Mouse (Mus musculus) CD4-positive, CD25-positive, alpha-beta regulatory T cell, adult 4 months (primary cell): ENCODE measurements at regions not wholly inside any gene's neighbourhood (a gene's known extent, or its start where the extent isn't known, plus 50 kb on each side); places are given as distances from the start of the nearest gene placed in this dataset.

Source experiments
- ATAC-seq: one replicate; pipeline ENCODE4 v1.8.0; 2017

DNA sequence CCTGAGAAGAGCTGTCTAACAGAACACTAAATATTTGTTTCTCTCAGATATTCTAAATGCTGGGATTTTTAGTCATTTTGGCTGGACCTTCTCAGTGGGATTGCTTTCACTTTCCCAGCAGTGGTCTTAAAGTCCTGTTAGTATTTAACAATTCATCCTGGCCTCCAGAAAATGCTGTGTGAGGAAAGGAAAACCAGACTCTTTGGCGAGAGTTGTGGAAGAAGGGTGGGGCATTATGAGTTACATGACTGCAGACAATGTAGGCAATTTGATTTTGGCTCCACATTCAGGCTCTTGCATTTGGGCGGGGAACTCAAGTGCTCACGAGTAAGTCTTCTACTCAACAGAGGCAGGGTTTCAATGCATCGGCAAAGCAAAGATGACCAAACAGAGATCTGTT, 406.1 kb upstream of the Gm765 start:
- no peak for ATAC-seq

DNA sequence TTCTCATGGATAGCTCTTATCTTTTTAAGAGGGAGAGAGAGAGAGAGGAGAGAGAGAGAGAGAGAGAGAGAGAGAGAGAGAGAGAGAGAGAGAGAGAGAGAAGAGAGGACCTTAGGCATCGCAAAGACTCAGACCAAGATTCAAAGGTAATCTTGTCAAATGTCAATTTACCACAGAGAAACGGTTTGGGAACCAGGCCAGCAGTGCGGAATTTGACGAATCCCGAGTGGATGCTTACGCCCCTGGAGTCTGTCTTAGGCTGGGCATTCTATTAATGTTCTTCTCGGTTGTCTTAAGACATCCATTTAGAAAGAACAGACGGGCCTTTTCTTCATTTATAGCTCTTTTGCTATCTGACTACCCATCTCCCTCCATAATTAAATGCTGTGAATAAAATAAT, 404.4 kb upstream of the Gm765 start:
- no peak for ATAC-seq

DNA sequence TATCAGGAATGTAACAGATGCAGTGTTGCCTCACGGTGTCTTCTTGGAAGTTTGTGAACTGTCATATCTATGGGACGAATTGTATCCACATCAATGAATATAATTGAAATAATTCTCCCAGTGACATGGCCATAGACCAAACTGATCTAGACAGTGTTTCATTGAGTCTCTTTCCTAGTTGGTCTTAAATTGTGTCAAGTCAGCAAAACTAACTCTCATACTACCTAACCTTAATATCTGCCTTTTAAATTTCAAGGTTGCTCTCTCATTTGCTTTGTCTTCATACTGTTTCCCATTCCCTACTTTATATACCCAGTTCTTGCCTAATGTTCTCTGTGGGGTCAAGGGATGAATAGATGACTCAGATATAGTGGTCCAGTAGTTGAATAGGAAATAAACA, 397.9 kb upstream of the Gm765 start:
- no peak for ATAC-seq

DNA sequence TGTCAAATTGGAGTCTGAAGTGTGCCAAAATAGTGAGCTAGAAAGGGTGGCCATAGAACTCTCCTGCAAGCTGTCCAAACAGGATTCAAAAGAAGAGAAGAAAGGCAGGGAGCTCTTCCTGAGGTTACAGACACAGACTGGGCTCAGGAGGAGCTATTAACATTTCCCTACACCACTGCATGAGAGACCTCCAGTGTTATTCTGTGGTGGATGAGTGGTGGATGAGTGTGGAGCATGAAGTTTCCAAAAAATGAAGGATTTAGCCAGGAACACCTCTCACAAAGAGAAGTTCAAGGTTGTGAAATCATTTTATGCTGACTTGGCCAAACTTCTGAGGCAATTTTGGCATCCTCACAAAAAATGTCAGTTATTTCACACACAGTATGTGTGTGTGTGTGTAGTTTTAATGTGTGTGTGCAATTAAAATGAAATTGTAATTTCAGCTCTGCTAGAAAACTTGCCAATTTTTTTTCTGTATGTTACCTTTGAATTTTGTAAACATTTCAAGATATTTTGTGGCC, 388.5 kb upstream of the Gm765 start:
- ATAC-seq, result no peak

DNA sequence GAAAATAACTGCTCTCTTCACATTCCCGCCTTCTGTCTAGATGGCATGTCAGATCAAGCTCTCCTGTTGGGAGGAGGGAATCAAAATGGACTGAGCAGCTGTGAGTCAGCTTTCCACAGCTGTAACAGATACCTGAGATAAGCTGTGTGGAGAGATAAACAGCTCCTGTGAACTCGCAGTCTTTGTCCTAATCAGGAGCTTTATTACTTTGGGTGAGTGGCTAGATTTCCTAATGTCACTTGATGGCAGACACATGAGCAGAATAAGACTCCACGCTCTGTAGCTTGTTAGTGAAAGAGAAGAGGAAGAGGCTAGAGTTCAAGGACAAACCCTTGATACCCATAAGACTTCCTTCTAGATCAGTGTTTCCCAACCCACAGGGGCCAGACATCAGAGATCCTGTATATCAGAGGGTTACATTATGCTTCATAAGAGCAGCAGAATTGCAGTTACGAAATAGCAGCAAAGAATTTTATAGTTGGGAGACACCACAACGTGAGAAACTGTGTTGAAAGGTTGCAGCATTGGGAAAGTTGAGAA, 384.1 kb upstream of the Gm765 start:
- no peak for ATAC-seq

DNA sequence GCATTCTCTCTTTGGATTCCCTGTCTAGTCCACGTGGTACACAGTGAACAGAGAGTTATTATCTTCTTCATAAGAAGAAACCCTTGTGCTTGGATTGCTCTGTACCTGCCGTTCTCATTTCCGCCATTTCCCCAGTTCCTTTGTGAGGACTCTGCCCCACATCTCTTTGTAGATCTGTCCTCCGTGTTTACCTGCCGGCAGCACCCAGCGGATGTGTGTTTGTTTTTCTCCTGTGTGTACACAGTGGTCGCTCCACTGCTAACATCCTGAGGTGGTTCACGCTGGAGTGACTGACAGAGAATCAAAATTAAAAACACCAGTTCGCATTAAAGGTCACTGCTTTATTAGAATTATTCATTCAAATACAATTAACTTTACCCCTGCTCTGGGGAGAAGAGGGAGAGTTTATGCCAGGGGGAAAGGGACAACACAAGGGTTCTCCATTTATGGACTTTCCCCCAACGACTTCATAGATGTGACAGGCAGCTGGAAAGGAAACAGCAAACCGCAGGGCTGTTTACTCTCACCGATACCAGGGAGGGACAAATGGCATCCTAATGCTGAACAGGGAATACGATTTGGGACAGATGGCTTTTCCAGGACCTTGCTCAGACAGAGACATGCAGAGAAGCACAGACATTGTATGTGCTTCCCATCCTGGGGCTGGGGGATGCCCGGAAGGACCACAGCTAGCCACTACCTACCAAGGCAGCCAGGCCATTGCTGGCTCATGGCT, 362.5 kb upstream of the Gm765 start:
- ATAC-seq, result no peak

DNA sequence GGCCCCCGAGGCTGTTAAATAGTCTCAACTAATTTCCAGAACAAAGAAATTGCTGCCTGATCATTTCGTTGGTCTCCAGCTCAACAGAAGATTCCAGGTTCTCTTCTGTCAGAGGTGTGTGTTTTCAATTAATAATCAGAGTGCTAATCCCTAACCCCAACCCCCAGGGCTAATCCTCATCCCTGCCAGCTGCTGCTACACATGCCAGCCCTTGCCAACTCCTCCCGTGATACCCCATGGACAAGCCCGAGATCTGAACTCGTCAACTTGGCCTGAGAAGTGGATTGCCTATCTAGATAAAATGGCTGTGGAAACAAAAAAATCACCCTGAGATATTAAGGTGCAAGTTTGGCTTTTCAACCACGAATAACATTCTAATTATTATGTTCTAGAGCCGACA, 355.0 kb upstream of the Gm765 start:
- ATAC-seq, result no peak

DNA sequence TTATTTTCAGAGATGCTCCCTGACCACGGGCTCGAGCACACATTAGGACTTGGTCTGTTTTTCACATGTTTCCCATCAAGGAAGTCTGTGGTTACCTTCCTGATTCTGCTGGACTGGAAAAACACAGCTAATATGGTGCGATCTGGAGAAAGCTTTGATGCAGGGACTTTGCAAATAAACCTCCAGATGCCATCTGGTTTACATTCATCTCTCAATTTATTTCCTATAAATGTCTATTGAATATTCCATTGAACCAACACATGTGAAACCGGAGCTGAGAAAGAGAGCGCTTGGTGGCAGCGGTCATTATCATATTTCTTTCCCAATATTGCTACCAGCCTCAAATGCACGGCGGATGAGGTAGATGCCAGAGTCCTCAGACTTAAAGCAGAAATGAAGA, 350.9 kb upstream of the Gm765 start:
- no peak for ATAC-seq

DNA sequence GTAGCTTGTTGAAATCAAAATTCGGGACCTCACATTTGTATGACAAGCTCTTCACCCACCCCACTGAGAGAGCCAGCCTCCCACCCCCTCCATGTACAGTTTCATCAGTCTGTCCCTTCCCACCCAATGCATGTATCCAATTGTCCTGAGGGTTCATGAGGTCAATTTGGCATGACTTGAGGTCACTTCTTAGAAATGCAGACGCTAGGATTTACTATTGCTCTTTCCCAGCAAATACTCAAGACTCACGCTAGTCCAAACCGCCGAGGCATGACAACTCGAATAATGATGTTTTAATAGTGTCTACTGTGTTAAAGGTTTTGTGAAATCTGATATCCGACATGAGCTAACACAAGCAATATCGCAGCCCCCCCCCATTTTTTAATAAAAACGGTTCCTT, 347.6 kb upstream of the Gm765 start:
- no peak for ATAC-seq

DNA sequence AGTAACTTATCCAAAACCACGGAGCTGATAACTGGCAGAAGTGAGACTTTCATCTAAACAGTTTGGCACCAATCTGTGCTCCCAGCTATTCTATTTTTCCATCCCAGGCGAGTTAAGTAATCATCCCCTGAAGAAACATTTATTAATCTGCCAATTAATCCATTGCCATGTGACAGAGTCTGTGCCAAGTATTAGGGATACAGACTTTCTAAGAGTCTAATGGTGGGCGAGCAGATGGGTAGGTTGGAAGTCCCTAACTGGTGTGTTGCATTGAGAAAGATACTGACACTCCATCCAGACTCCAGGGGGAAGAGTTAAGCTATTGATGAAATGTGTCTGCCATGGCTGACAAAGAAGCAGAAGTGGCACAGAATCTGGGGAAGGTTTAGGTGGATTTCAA, 346.8 kb upstream of the Gm765 start:
- no peak for ATAC-seq

DNA sequence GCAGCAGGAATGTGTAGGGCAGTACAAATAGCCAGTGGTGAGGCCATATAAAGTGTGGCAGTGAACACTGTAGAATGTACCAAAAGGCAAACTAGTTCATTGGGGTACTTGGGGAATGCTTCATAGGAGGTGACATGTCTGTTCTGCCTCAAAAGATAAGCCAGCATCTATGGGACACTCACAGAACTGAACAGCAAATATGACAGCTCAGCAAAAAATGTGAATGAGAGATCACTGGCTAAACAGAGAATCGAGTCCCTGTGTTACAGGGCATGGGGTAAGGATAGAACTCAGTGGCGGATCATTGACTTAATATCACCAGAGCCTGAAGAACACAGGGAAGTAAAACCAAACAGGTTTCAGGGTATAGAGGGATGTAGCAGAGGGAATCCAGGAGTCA, 346.1 kb upstream of the Gm765 start:
- ATAC-seq, result no peak

DNA sequence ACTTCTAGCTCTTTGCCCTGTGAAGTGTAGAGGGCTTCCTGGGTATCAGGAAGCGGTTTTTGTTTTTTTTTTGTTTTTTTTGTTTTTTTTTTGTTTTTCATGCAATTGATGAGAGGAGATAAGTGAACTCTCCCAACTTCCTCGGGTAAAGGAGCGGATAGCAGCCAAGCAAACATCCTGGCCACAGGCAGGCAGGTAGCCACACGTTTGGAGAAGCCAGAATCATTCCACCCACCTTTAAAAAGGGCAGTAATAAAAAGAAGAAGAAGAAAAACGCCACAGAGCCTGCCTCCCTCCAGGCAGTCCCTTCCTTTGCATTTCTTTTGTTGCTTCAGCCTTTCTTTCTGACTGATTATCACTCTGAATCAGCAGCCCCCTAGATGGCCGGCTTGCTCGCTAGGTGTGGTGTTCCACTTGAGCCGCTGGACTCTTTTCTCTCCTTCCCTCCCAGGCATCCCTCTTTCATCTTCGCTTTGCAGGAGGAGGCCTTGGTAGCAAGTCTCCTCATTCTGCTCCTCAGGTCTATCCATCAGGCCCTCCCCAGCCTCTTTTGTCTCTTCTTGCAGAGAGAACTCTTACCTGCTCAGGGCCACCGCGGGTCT, 323.9 kb upstream of the Gm765 start:
- ATAC-seq, result no peak

DNA sequence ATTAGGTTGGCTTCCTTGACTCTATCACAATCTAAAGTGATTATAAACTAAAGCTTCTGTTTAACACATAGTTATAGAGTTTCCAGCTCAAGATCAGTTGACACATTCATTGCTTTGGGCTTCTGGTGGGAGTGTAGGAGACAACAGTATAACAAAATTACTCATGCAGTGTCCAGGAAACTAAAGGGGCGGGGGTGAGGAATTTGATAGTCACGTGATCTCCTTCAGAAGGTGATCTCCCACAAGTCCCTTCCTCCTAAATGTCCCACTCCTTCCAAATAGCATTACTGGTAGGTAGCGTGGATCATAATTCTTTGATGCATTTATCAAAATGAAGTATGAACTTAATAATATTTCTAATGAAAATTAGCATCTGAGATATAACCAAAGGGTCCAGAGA, 309.3 kb upstream of the Gm765 start:
- no peak for ATAC-seq

DNA sequence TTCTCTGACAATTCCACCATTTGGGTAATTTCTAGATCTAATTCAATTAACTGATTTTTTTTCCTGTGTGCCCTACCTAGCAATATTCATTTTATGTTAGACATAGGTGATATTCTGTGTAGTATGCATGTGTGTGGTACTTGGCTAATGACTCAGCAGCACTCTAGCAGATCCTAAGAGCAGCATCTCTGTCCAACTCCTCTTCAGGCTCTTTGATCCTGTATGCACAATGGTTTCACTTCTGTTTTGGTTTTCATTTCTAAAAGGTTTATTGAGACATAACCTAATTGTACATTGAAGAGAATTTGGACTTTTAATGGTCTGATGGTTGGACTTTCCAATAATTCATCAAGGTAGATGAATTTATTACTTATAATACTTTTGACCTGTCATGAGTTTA, 308.8 kb upstream of the Gm765 start:
- no peak for ATAC-seq

DNA sequence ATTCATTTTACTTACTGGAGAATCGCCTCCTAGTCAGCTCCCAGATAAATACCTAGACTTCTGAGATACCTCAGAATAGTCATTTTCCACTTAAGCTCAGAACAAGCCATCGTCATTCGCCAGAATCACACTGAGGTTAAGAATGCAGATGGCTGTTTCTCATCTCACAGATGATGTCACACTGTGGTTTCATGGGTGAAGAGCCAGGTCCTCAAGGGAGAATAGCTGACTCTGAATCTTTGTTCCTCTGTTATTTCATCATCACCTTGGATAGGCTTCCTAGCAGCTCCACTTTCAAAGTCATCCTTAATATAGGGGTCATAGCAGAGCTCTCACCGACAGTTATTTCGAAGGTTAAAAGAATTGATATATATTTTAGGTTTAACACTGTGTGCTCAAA, 297.8 kb upstream of the Gm765 start:
- no peak for ATAC-seq

DNA sequence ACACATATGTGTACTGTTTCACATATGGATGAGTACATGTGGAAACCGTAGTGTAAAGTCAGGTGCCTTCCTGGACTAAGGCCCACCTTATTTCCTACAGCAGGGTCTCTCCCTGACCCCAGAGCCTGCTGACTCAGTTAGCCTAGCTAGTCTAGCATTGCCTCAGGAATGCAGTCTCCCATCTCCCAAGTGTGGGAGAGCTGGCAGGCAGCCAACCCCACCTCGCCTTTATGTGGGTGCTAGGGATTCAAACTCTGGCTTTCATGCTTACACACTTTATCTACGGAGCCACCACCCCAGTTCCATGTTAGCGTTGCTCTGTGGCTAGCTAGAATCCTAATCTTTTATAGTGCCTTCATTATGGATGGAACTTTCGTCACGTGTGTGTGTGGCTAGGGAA, 293.3 kb upstream of the Gm765 start:
- ATAC-seq, result no peak

DNA sequence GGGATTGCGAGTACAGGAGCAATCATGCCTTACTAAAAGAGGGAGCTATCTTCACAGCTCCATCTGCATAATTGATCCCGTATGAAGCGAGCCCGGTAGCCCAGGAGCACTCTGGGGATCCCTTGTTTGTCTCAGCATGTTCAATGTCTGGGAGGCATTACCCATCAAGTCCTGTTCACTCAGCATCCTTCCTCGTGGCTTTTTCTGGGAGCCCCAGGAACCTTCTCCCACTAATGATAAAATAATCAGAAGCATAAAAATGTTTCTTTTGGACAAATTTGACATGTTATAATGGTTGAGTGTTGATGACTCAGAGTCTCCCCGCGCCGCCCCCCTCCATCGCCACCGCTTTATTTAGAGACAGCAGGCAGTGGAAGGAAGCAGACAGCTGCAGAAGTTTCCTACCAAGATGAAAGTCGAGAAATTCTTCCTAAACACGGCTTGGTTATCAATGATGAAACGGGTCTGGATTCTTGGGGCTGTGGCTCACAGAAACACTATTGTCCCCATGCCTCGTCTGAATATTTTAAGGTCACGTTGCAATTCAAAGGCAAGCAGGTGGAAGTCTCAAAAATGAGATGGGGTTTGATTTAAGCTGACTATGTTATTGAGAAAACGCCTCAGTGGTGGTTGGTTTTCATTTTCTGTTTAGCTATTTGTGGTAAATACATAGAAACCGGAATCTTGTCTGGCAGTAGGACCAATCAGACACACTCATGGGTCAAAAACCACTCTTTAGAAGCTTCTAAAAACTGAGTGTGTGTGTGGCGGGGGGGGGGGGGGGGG, 289.9 kb upstream of the Gm765 start:
- ATAC-seq, result peak; percentile 70

DNA sequence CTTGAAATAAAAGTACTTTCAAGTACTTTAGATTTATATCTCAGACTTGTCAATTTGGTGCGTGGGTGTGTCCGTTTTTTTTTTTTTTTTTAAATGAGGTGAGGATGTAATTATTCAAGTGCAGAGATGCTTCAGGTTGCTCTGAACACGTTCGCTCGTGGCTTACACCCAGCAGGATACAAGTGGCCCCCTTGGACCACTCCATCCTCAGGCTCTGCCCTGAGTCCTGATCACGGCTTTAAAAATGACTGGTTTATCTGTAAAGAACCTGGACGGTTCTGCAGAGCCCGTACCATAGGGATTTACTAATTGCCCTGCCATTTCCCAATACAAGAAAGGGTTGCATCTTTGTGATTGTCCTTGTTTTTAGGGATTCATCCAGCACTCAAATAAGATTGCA, 288.7 kb upstream of the Gm765 start:
- ATAC-seq, result no peak

DNA sequence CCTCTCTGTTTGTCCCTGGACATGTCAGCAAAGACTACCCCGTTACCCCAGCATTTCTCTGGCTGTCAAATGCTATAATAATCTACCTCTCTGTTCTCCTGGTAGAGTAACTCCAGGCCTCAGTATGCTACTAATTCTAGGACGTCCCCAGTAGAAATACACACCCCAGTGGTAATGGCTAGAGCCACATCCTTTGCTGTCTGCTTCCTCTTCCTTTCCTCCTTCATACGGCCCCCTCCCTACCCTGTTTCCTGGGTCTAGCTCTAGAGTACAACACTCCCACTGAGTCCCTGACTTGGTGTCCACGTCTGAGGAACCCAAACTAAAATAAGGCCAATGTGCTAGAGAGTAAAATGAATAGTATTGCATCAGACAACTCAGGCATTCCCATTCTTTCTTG, 287.1 kb upstream of the Gm765 start:
- ATAC-seq, result peak; percentile 82

DNA sequence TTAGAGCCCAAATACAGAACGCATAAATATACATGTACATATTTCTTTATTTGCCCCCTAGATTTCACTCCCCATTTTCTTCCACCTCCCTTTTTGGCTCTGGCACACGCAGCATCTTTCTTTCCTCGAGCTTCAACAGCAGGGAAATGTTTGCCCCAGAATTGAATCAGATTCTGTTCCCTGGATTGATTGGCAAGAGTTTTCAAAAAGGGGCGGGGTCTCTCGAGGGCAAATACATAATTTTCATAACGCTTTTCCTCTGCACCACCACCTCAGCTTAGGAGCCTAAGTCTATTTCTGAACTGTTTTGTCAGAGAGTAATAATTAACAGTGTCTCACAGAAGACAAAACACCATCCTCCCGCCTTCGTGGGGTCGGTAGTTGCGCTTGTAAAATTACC, 283.9 kb upstream of the Gm765 start:
- ATAC-seq, result no peak

DNA sequence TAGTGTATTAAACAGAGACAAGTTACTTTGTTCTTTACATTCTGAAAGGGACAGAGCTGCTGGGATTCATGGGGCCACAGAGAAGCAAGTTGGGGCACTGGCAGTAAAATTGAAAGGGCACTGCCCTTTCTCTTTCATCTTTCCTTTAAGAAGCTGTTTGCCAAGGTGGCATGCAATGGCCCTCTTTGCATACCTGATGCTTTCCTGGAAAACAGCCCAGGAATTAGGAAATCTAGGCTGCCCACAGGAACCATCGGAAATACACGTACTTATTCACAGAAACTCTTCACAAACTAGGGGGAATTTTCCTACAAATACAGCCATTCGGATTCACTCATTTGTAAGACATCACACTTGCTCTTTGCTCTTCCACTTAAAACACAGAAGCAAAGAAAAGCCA, 278.3 kb upstream of the Gm765 start:
- ATAC-seq, result no peak

DNA sequence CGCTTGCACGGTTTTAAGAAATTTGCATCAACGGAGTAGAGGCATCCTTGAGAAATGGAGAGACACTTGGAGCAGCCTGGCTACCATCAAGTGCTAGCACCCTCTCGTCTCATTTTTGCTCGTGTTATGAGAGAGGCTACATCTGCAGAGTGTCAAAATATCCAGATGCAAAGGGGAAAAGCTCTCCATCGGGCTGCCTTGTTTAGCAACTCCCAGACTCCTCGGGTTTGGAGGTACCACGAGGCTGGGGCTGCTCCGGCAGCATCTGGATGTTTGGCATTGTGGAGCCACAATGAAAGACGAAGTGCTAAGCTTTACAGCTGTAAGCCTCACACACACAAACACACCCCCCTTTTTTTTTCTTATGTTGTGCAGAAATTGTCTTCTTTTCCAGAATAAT, 270.5 kb upstream of the Gm765 start:
- ATAC-seq, result no peak

DNA sequence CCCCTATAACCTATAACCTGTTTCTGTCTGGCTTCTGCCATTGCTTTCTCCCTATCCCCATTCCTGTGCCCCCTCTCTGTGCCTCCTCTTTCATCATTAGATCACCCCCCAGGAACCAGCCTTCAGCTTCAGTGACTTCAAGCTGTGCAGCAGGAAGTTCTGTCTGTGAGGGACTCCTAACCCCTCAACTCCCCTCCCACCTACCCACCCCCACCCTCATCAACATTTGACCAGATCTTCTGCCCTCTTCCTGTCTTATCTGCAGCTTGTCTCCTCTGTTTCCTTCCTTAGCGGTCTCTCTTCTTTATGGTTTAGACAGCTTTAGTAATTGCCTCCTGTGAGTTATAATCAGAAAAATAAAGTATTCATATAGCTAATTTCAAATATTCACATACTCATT, 266.6 kb upstream of the Gm765 start:
- ATAC-seq, result peak; percentile 86

DNA sequence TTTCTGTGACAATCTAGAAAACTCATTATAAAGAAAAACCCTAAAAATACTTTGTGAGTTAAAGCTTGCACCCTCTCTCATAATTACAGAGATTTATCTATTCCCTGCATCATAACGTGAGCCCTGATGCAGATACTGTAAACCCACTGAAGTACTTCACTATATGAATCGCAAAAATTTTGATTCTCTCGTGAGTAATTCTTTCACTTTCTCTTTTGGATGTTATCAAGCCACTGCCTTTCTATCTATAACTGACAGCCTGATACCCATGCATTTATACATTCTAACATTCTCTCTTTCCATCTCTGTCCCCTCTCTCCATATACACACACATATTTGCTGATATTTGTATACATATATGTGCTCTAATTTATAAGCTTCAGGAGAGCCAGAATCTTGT, 264.1 kb upstream of the Gm765 start:
- peak; percentile 71 for ATAC-seq
